Mouse (Mus musculus) heart, embryonic 11.5 days (tissue): ENCODE results near the gene Foxc1. TPM values are rescaled to one million over a fixed set of nuclear protein-coding genes. Genes with fewer than 3 reads are reported as not detected.

Experiments used
- ATAC-seq: fragments of 200-750 bp; cut with Nextera tagmentation; replicated peaks from 2 replicates; pipeline ENCODE4 v1.8.0; 2017; ENCODE audit warnings: moderate library complexity; ENCODE audit not compliant: insufficient number of reproducible peaks, low FRiP score, low TSS enrichment
- H3K27ac ChIP-seq: fragments of 300-500 bp; sonication (generic); 2 replicates; pipeline ENCODE4 v1.5.1; 2014; ENCODE audit warnings: mild to moderate bottlenecking, low read depth, low read length
- H3K27me3 ChIP-seq: fragments of 300-500 bp; sonication (generic); 2 replicates; pipeline ENCODE4 v1.6.1; 2014; ENCODE audit warnings: mild to moderate bottlenecking, low read length, mixed read lengths; ENCODE audit not compliant: control insufficient read depth, insufficient read depth
- H3K36me3 ChIP-seq: fragments of 300-500 bp; sonication (generic); 2 replicates; pipeline ENCODE4 v1.6.1; 2014; ENCODE audit warnings: mild to moderate bottlenecking, low read length, moderate library complexity, mixed read lengths; ENCODE audit not compliant: control insufficient read depth, insufficient read depth
- H3K4me1 ChIP-seq: fragments of 300-500 bp; sonication (generic); 2 replicates; pipeline ENCODE4 v1.6.1; 2014; ENCODE audit warnings: low read length; ENCODE audit not compliant: control insufficient read depth, insufficient read depth
- H3K4me2 ChIP-seq: fragments of 300-500 bp; sonication (generic); 2 replicates; pipeline ENCODE4 v1.6.1; 2014; ENCODE audit warnings: mild to moderate bottlenecking, moderate library complexity
- H3K4me3 ChIP-seq: fragments of 300-500 bp; sonication (generic); 2 replicates; pipeline ENCODE4 v1.5.1; 2014; ENCODE audit warnings: low read depth, low read length
- H3K9ac ChIP-seq: fragments of 300-500 bp; sonication (generic); 2 replicates; pipeline ENCODE4 v1.6.1; 2014; ENCODE audit warnings: mild to moderate bottlenecking, low read depth, low read length, moderate library complexity
- H3K9me3 ChIP-seq: fragments of 300-500 bp; sonication (generic); replicated peaks from 2 replicates; pipeline ENCODE4 v1.6.1; 2016; ENCODE audit warnings: low read length; ENCODE audit not compliant: control insufficient read depth
- WGBS: fragments of 180-500 bp; shearing (Covaris S2); extraction: QIAGEN DNeasy Blood & Tissue Kit; methylation state at CpG from one replicate; pipeline ENCODE4 v1.1.7; 2014; ENCODE audit not compliant: insufficient replicate concordance; 5-methylcytosine and 5-hydroxymethylcytosine counted together
- polyA plus RNA-seq: library from polyadenylated mRNA; unstranded; fragments of >200 nt; fragmentation: Nextera tagmentation; extraction: Ambion mirVana; gene quantifications from 2 replicates; pipeline ENCODE4 v1.2.1, GENCODE M21; 2014

Foxc1 gene
- polyA plus RNA-seq, 1 experiment from 2014 or later: 4.0 TPM

- WGBS: 30% methylated on average over 14 of the region's 14 CpGs
- H3K9ac ChIP-seq: no peak overlapping the region
- H3K4me3 ChIP-seq: no peak overlapping the region
- no peaks in the 10 kb centered on the region for H3K36me3 ChIP-seq
- H3K27me3 ChIP-seq: peaks cover 16% of the 10 kb centered on the region
- H3K27ac ChIP-seq: no peak overlapping the region
- H3K4me1 ChIP-seq: peaks cover 42% of the 10 kb centered on the region
- ATAC-seq: no peak
- peak overlapping the region; percentile 32 for H3K4me2 ChIP-seq
- no peaks in the 10 kb centered on the region for H3K9me3 ChIP-seq
Measured at GRCm38 (mm10) chr13:31819664-31820405, 13.4 kb downstream of the Foxc1 start.

GRCm38 (mm10) chr13:31820587-31821017, 14.2 kb downstream of the Foxc1 start:
- Histone ChIP-seq H3K9me3 (no peaks in the 10 kb centered on the region), H3K36me3 (no peaks in the 10 kb centered on the region), H3K4me1 (peaks cover 37% of the 10 kb centered on the region), H3K4me2 (peak overlapping the region; percentile 77), H3K27me3 (peaks cover 22% of the 10 kb centered on the region), H3K4me3 (peak overlapping the region; percentile 38), H3K9ac (peak overlapping the region; percentile 68), H3K27ac (peak overlapping the region; percentile 83)
- WGBS: 1% methylated on average over 16 of the region's 16 CpGs
- no peak for ATAC-seq

GRCm38 (mm10) chr13:31821050-31821449, 14.6 kb downstream of the Foxc1 start:
- 3% methylated on average over 6 of the region's 6 CpGs for WGBS
- 0 out of 2 replicates have a peak, but pooled peaks have one; percentile 60 for ATAC-seq

GRCm38 (mm10) chr13:31823316-31823715, 16.9 kb downstream of the Foxc1 start:
- no peaks in the 10 kb centered on the region for H3K36me3 ChIP-seq
- WGBS: 21% methylated on average over 5 of the region's 5 CpGs
- no peaks in the 10 kb centered on the region for H3K9me3 ChIP-seq
- H3K9ac ChIP-seq: no peak overlapping the region
- H3K4me1 ChIP-seq: peaks cover 38% of the 10 kb centered on the region
- H3K4me2 ChIP-seq: no peak overlapping the region
- H3K4me3 ChIP-seq: no peak overlapping the region
- H3K27me3 ChIP-seq: peaks cover 18% of the 10 kb centered on the region
- H3K27ac ChIP-seq: no peak overlapping the region
- ATAC-seq: no peak

More at GRCm38 (mm10) chr13:31821050-31821449, 14.6 kb downstream of the Foxc1 start:
- no peaks in the 10 kb centered on the region for H3K9me3 ChIP-seq
- peaks cover 24% of the 10 kb centered on the region for H3K27me3 ChIP-seq
- no peaks in the 10 kb centered on the region for H3K36me3 ChIP-seq
- H3K9ac ChIP-seq: peak overlapping the region; percentile 68
- H3K4me3 ChIP-seq: peak overlapping the region; percentile 38
- H3K4me2 ChIP-seq: peak overlapping the region; percentile 77
- H3K27ac ChIP-seq: peak overlapping the region; percentile 83
- H3K4me1 ChIP-seq: peaks cover 32% of the 10 kb centered on the region

GRCm38 (mm10) chr13:31825180-31825579, 18.7 kb downstream of the Foxc1 start:
- H3K9ac ChIP-seq: no peak overlapping the region
- peaks cover 20% of the 10 kb centered on the region for H3K27me3 ChIP-seq
- H3K27ac ChIP-seq: no peak overlapping the region
- H3K4me3 ChIP-seq: no peak overlapping the region
- no peaks in the 10 kb centered on the region for H3K36me3 ChIP-seq
- H3K9me3 ChIP-seq: no peaks in the 10 kb centered on the region
- peaks cover 31% of the 10 kb centered on the region for H3K4me1 ChIP-seq
- 83% methylated on average over 1 of the region's 1 CpGs for WGBS
- H3K4me2 ChIP-seq: no peak overlapping the region
- ATAC-seq: no peak

GRCm38 (mm10) chr13:31827160-31827559, 20.7 kb downstream of the Foxc1 start:
- Histone ChIP-seq H3K27me3 (peaks cover 22% of the 10 kb centered on the region), H3K9ac (no peak overlapping the region), H3K9me3 (no peaks in the 10 kb centered on the region), H3K36me3 (no peaks in the 10 kb centered on the region), H3K4me3 (no peak overlapping the region), H3K4me2 (no peak overlapping the region), H3K27ac (no peak overlapping the region), H3K4me1 (peaks cover 18% of the 10 kb centered on the region)
- no peak for ATAC-seq
- 44% methylated on average over 5 of the region's 5 CpGs for WGBS

GRCm38 (mm10) chr13:31827820-31828332, 21.4 kb downstream of the Foxc1 start:
- Histone ChIP-seq H3K27ac (no peak overlapping the region), H3K9me3 (no peaks in the 10 kb centered on the region), H3K4me3 (no peak overlapping the region), H3K4me1 (peaks cover 16% of the 10 kb centered on the region), H3K4me2 (no peak overlapping the region), H3K27me3 (peaks cover 22% of the 10 kb centered on the region), H3K36me3 (no peaks in the 10 kb centered on the region), H3K9ac (no peak overlapping the region)
- 30% methylated on average over 3 of the region's 3 CpGs for WGBS
- no peak for ATAC-seq

- no peak for ATAC-seq
- Histone ChIP-seq H3K4me2 (no peak overlapping the region), H3K36me3 (no peaks in the 10 kb centered on the region), H3K27ac (no peak overlapping the region), H3K4me3 (no peak overlapping the region), H3K4me1 (peaks cover 13% of the 10 kb centered on the region), H3K27me3 (peaks cover 26% of the 10 kb centered on the region), H3K9me3 (no peaks in the 10 kb centered on the region), H3K9ac (no peak overlapping the region)
- 81% methylated on average over 4 of the region's 4 CpGs for WGBS
Measured at GRCm38 (mm10) chr13:31828446-31828845, 22.0 kb downstream of the Foxc1 start.
